8 mouse cellular contexts compared by ENCODE assay signal in the genomic region with DNA sequence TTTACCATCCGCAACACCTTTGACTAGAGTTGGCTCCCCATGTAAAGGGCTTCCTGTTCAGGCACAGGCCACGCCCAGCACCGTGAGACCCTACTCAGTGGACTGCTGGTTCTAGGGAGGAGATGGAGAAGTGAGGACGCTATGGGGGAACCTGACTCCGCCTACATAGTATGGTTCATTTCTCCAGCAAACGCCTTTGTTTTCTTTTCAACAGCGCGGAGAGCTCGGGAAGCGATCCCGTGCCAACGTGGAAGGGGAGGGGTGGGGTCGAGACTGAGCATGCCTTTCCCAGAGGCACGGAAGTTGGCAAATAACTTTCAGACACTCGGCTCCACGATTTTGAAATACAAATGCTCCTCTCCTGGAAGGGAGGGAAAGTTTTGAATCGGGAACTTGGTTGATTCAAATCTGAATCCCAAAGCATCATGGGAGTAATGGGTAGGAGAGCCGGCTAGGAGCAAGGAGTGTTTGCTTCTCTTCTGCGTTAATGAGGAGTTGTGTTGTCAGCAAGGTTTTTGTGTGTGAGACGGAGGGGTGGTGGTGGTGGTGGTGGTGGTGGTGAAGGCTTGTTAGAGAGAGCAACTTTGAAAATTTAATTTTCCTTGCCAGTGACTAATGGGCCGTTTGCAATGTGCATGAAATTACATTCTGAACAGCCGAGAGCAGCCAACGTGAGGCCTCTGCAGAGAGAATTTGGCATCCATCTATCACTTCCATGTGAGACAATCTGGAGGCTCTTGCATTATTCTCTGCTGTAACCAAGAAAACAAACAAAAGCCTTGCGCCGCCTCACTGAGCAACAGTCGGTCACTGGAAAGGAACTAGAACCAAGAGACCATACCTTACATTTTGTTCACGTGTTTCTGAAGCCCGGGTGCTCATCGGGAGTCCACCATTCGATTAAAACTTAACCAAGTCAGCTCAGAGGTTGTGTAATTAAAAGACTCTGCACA.
DNase-seq lines count a peak whose midpoint lies in the region; ATAC-seq lines count a peak whose summit lies in the region.

No protein-coding gene starts in this region.

- no peaks in the 10 kb centered on the region for H3K9me3 ChIP-seq in heart, embryonic 13.5 days
- H3K9me3 ChIP-seq in kidney, embryonic 15.5 days (replicated peaks), result no peaks in the 10 kb centered on the region

- peak overlapping the region; percentile 56 for H3K4me3 ChIP-seq in heart, embryonic 13.5 days
- H3K4me3 ChIP-seq in kidney, embryonic 15.5 days (replicated peaks), result peak overlapping the region; percentile 46

- H3K27ac ChIP-seq in heart, embryonic 13.5 days (replicated peaks), result peak overlapping the region; percentile 77
- peak overlapping the region; percentile 93 for H3K27ac ChIP-seq in kidney, embryonic 15.5 days

- H3K9ac ChIP-seq in heart, embryonic 13.5 days, result peak overlapping the region; percentile 76
- peak overlapping the region; percentile 34 for H3K9ac ChIP-seq in kidney, embryonic 15.5 days

- H3K4me2 ChIP-seq in heart, embryonic 13.5 days, result peak overlapping the region; percentile 72
- H3K4me2 ChIP-seq in kidney, embryonic 15.5 days, result peak overlapping the region; percentile 72

- H3K36me3 ChIP-seq in heart, embryonic 13.5 days, result no peaks in the 10 kb centered on the region
- H3K36me3 ChIP-seq in kidney, embryonic 15.5 days, result no peaks in the 10 kb centered on the region

- no peaks in the 10 kb centered on the region for H3K27me3 ChIP-seq in heart, embryonic 13.5 days (replicated peaks)
- H3K27me3 ChIP-seq in kidney, embryonic 15.5 days, result no peaks in the 10 kb centered on the region

- ATAC-seq in heart, embryonic 13.5 days (ENCODE audit: extremely low read depth, insufficient number of reproducible peaks, low FRiP score, low TSS enrichment), result no peak
- peak; percentile 86 for ATAC-seq in kidney, embryonic 15.5 days (replicated peaks; ENCODE audit: low FRiP score)

- peak; percentile 35 for DNase-seq in layer of hippocampus, adult 9-11 months
- no peak for DNase-seq in layer of hippocampus, postnatal 25 days (ENCODE audit: extremely low spot score in 1 of 2, low spot score in 1 of 2)
- peak; percentile 71 for DNase-seq in embryo, embryonic 9.5 days (ENCODE audit: extremely low spot score)
- DNase-seq in lung, postnatal 14 days, result peak; percentile 72
- DNase-seq in ovary, postnatal 10 days (ENCODE audit: low spot score), result peak; percentile 44
- DNase-seq in frontal cortex, postnatal 25 days (ENCODE audit: low spot score in 2 of 2), result no peak

- 28% methylated on average over 30 of the region's 30 CpGs for WGBS in heart, embryonic 13.5 days
- WGBS in kidney, embryonic 15.5 days, result 15% methylated on average over 30 of the region's 30 CpGs

- peaks cover 20% of the 10 kb centered on the region for H3K4me1 ChIP-seq in heart, embryonic 13.5 days
- peaks cover 30% of the 10 kb centered on the region for H3K4me1 ChIP-seq in kidney, embryonic 15.5 days

Comparison
In these comparisons a context has a peak if more than half of its experiments do, and no peak if none do; other contexts are left out.
1. DNase-seq: peak in layer of hippocampus, adult 9-11 months (single experiment), embryo, embryonic 9.5 days (single experiment), lung, postnatal 14 days (single experiment) and ovary, postnatal 10 days (single experiment); none in layer of hippocampus, postnatal 25 days (0 of 2) and frontal cortex, postnatal 25 days (0 of 2).